Mouse (Mus musculus) E14TG2a.4 (cell line): ENCODE results near the gene Usp53.
A peak's percentile ranks its signal among the peaks of the same experiment; 100 is the strongest.

ENCODE experiments used
- H3K27me3 ChIP-seq: 2 replicates; pipeline ENCODE4 v1.6.1; 2014; ENCODE audit warnings: low read length, control low read depth; ENCODE audit not compliant: insufficient read depth
- H3K36me3 ChIP-seq: 2 replicates; pipeline ENCODE4 v1.6.1; 2014; ENCODE audit warnings: low read length, control low read depth; ENCODE audit not compliant: insufficient read depth
- H3K4me1 ChIP-seq: replicated peaks from 2 replicates; pipeline ENCODE4 v1.6.1; 2014; ENCODE audit warnings: low read depth, low read length, control low read depth
- H3K4me3 ChIP-seq: replicated peaks from 2 replicates; pipeline ENCODE4 v1.5.1; 2014; ENCODE audit warnings: mild to moderate bottlenecking, low read length
- H3K9me3 ChIP-seq: 2 replicates; pipeline ENCODE4 v1.6.1; 2014; ENCODE audit warnings: low read length, control low read depth
- CTCF ChIP-seq: conservative IDR thresholded peaks from 2 replicates; pipeline ENCODE4 v1.5.1; 2014; ENCODE audit warnings: low read length
- NANOG ChIP-seq: IDR thresholded peaks from 2 replicates; pipeline ENCODE4 v1.6.1; 2014; ENCODE audit warnings: borderline replicate concordance, low read length, mixed read lengths
- POU5F1 ChIP-seq: IDR thresholded peaks from 2 replicates; pipeline ENCODE4 v1.6.1; 2014; ENCODE audit warnings: low read length, borderline replicate concordance

The Usp53 gene

GRCm38 (mm10) chr3:122984249-122985182 lies at the start of gene Usp53:
Gene Usp53 (minus strand): TSS chr3:122984510.
- H3K4me1 ChIP-seq: peaks cover 26% of the 10 kb centered on the region
- H3K4me3 ChIP-seq: peak within 1 kb of the TSS; percentile 97
- no peak for TF ChIP-seq CTCF
- no peak for TF ChIP-seq NANOG
- TF ChIP-seq POU5F1: no peak
- H3K9me3 ChIP-seq: no peaks in the 10 kb centered on the region
- no peaks in the 10 kb centered on the region for H3K27me3 ChIP-seq
- no peaks in the 10 kb centered on the region for H3K36me3 ChIP-seq

GRCm38 (mm10) chr3:123033804-123034203 lies 49.5 kb upstream of the Usp53 start:
- no peaks in the 10 kb centered on the region for H3K27me3 ChIP-seq
- no peak overlapping the region for H3K4me3 ChIP-seq
- no peaks in the 10 kb centered on the region for H3K4me1 ChIP-seq
- H3K9me3 ChIP-seq: no peaks in the 10 kb centered on the region
- no peaks in the 10 kb centered on the region for H3K36me3 ChIP-seq
- TF ChIP-seq POU5F1 (no peak), CTCF (no peak), NANOG (no peak)

- Histone ChIP-seq H3K36me3 (no peaks in the 10 kb centered on the region), H3K4me1 (no peaks in the 10 kb centered on the region), H3K27me3 (no peaks in the 10 kb centered on the region), H3K9me3 (no peaks in the 10 kb centered on the region), H3K4me3 (no peak overlapping the region)
- no peak for TF ChIP-seq NANOG
- no peak for TF ChIP-seq CTCF
- no peak for TF ChIP-seq POU5F1
Observed at GRCm38 (mm10) chr3:123025634-123026033, 41.3 kb upstream of the Usp53 start.

GRCm38 (mm10) chr3:123024496-123025234 lies 40.4 kb upstream of the Usp53 start:
- Histone ChIP-seq H3K9me3 (no peaks in the 10 kb centered on the region), H3K4me1 (no peaks in the 10 kb centered on the region)
- TF ChIP-seq NANOG (no peak), POU5F1 (no peak), CTCF (no peak)

GRCm38 (mm10) chr3:123018792-123019191 lies 34.5 kb upstream of the Usp53 start:
- TF ChIP-seq NANOG: no peak
- no peak for TF ChIP-seq CTCF
- TF ChIP-seq POU5F1: no peak

More at GRCm38 (mm10) chr3:123024496-123025234, 40.4 kb upstream of the Usp53 start:
- Histone ChIP-seq H3K36me3 (no peaks in the 10 kb centered on the region), H3K4me3 (no peak overlapping the region), H3K27me3 (no peaks in the 10 kb centered on the region)

GRCm38 (mm10) chr3:123013476-123013875 lies 29.2 kb upstream of the Usp53 start:
- Histone ChIP-seq H3K4me1 (no peaks in the 10 kb centered on the region), H3K9me3 (no peaks in the 10 kb centered on the region), H3K36me3 (no peaks in the 10 kb centered on the region), H3K27me3 (no peaks in the 10 kb centered on the region), H3K4me3 (no peak overlapping the region)
- TF ChIP-seq CTCF (no peak), POU5F1 (no peak), NANOG (no peak)

More at GRCm38 (mm10) chr3:123018792-123019191, 34.5 kb upstream of the Usp53 start:
- Histone ChIP-seq H3K27me3 (no peaks in the 10 kb centered on the region), H3K4me1 (no peaks in the 10 kb centered on the region), H3K36me3 (no peaks in the 10 kb centered on the region), H3K9me3 (no peaks in the 10 kb centered on the region), H3K4me3 (no peak overlapping the region)

- Histone ChIP-seq H3K9me3 (no peaks in the 10 kb centered on the region), H3K4me3 (no peak overlapping the region), H3K36me3 (no peaks in the 10 kb centered on the region), H3K27me3 (no peaks in the 10 kb centered on the region), H3K4me1 (no peaks in the 10 kb centered on the region)
- no peak for TF ChIP-seq NANOG
- no peak for TF ChIP-seq CTCF
- TF ChIP-seq POU5F1: no peak
Observed at GRCm38 (mm10) chr3:123009417-123009816, 25.1 kb upstream of the Usp53 start.

- Histone ChIP-seq H3K36me3 (no peaks in the 10 kb centered on the region), H3K9me3 (no peaks in the 10 kb centered on the region), H3K27me3 (no peaks in the 10 kb centered on the region), H3K4me1 (no peaks in the 10 kb centered on the region), H3K4me3 (no peak overlapping the region)
- no peak for TF ChIP-seq POU5F1
- TF ChIP-seq NANOG: no peak
- TF ChIP-seq CTCF: no peak
Observed at GRCm38 (mm10) chr3:123007386-123007785, 23.1 kb upstream of the Usp53 start.
